Mouse (Mus musculus): ENCODE measurements around the gene Cdk10. TPM values are rescaled to one million over a fixed set of nuclear protein-coding genes. Genes with fewer than 3 reads are reported as not detected.
A peak's percentile ranks its signal among the peaks of the same experiment; 100 is the strongest.
"Not testable (repeated sequence)": the region's sequence is repeated elsewhere in the genome, so short reads cannot be mapped to it uniquely, and the experiment has no call there.

Cdk10 gene
- polyA plus RNA-seq, 1 experiment from 2014 or later: 8.9 TPM

DNA sequence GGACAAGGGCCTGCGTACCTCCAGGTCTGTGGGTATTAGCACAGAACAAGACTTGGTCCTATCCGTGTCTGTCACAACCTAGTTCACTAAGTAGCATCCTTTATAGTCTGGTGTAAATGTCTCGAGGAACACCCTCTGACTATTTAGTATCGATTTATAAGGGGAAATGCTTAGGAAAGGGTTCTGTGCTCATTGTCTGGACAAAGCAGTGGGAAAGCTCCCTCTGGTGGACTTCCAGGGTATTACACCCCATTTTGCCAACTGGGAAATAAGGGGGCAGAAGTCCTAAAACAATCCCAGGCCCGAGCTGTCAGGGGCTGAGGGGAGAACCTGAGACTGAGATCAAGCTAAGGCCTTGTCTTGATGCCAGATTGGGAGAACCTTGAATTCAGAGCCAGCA is 22.4 kb upstream of the Cdk10 start:
- H3K27ac ChIP-seq (replicated peaks): no peak overlapping the region
- no peak overlapping the region for H3K9ac ChIP-seq
- peaks cover 22% of the 10 kb centered on the region for H3K27me3 ChIP-seq
- no peaks in the 10 kb centered on the region for H3K9me3 ChIP-seq (replicated peaks)
- H3K36me3 ChIP-seq (replicated peaks): peaks cover 25% of the 10 kb centered on the region
- no peak overlapping the region for H3K4me3 ChIP-seq (replicated peaks)
- no peak for ATAC-seq (ENCODE audit: insufficient read depth)
- WGBS (ENCODE audit: insufficient replicate concordance): 22% methylated on average over 5 of the region's 5 CpGs
- H3K4me2 ChIP-seq: no peak overlapping the region
- H3K4me1 ChIP-seq (replicated peaks): peaks cover 4% of the 10 kb centered on the region

DNA sequence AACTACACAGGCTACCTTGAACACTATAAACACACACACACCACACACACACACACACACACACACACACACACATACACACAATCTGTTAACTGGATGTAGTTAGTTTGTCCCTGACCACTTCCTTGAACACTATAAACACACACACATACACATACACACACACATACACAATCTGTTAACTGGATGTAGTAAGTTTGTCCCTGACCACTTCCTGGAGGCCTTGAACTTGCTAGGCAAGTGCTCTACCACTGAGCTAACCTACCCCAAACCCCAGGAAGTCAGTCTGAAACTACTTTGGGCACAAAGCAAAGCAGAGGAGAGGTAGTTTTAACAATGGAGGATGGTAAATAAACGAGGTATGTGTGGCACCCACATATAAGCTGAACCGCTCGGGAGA is 21.1 kb upstream of the Cdk10 start:
- WGBS (ENCODE audit: insufficient replicate concordance): 71% methylated on average over 3 of the region's 3 CpGs
- peaks cover 38% of the 10 kb centered on the region for H3K36me3 ChIP-seq (replicated peaks)
- peaks cover 20% of the 10 kb centered on the region for H3K27me3 ChIP-seq
- H3K4me2 ChIP-seq: no peak overlapping the region
- H3K4me1 ChIP-seq (replicated peaks): no peaks in the 10 kb centered on the region
- no peak for ATAC-seq (ENCODE audit: insufficient read depth)
- no peaks in the 10 kb centered on the region for H3K9me3 ChIP-seq (replicated peaks)
- H3K9ac ChIP-seq: no peak overlapping the region
- H3K27ac ChIP-seq (replicated peaks): no peak overlapping the region
- H3K4me3 ChIP-seq (replicated peaks): no peak overlapping the region

DNA sequence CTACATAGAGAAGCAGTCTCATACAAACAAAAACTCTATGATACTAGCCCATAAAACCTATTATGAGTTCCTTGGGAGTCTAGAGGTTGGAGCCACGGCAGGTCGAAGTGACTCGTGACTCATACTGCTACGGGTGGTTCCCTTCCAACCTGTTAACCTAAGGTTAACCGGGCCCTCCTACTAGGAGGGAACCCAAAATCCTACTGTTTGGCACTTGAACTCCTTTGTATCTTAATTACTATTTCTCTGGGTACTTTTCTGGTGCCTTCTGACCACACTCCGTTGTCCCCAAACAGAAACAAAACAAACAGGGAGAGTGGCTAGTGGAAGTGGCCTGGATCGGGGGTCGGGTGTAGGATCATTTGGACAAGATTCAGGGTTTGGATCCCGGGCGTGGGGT is 12.8 kb upstream of the Cdk10 start:
- Histone ChIP-seq H3K27ac (replicated peaks) (peak overlapping the region; percentile 78), H3K36me3 (replicated peaks) (peaks cover 34% of the 10 kb centered on the region), H3K27me3 (peaks cover 8% of the 10 kb centered on the region; the same call in 1 of the 2 replicates), H3K4me2 (peak overlapping the region; percentile 91), H3K4me1 (replicated peaks) (peaks cover 29% of the 10 kb centered on the region), H3K9me3 (replicated peaks) (no peaks in the 10 kb centered on the region), H3K9ac (peak overlapping the region; percentile 90), H3K4me3 (replicated peaks) (peak overlapping the region; percentile 81)
- WGBS (ENCODE audit: insufficient replicate concordance): 18% methylated on average over 10 of the region's 10 CpGs
- no peak for ATAC-seq (ENCODE audit: insufficient read depth)

DNA sequence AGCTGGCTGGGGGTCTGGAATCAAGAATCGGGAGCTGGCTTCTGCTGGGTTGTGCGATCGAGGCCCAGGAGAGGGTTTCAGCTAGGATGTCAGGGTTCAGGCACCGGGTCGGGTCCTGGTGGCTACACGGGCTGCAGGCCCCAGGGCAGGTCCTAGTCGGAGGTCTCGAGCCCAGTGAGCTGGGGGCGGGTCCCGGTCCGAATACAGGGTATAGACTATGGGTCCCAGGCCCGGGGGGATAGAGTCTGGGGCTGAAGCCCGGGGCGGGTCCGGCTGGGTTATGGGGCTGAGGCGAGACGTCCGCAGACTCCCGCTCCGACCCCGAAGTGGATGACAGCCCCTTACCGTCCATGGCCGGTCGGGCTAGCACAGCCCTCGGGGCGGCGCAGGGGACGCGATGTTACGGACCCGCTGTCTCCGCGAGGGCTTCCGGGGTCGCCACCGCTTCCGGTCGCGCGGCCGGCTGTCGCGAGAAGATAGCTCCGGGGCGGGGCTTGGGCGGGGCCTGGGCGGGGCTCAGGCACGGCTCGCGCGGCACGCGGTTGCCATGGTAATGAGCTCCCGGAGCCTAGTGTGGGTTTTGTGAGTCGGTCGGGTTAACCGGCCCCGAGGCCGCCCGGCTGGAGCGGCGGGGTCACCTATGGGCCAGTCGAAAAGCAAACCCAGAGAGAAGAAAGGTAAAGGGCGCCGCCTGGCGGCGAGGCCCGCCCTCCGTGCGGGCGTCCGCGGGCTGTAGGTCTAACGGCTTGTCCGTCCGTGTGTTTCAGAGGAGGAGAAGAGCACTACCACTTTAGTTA is 12.1 kb upstream of the Cdk10 start, which contains the start of the genes Chmp1a and Spata33:
Gene Chmp1a (minus strand): TSS at position 443 of the 797 bp plus-strand sequence.
Gene Spata33 (plus strand): TSS at position 512 of the 797 bp plus-strand sequence.
- no peaks in the 10 kb centered on the region for H3K9me3 ChIP-seq (replicated peaks)
- H3K9ac ChIP-seq: peak within 1 kb of the TSS; percentile 90
- H3K4me2 ChIP-seq: peak within 1 kb of the TSS; percentile 91
- H3K36me3 ChIP-seq (replicated peaks): peaks cover 28% of the 10 kb centered on the region
- ATAC-seq (ENCODE audit: insufficient read depth): peak; percentile 91
- H3K27me3 ChIP-seq: peaks cover 8% of the 10 kb centered on the region; the same call in 1 of the 2 replicates
- H3K4me1 ChIP-seq (replicated peaks): peaks cover 29% of the 10 kb centered on the region
- 1% methylated on average over 74 of the region's 76 CpGs for WGBS (ENCODE audit: insufficient replicate concordance)
- peak within 1 kb of the TSS; percentile 78 for H3K27ac ChIP-seq (replicated peaks)
- peak within 1 kb of the TSS; percentile 81 for H3K4me3 ChIP-seq (replicated peaks)

DNA sequence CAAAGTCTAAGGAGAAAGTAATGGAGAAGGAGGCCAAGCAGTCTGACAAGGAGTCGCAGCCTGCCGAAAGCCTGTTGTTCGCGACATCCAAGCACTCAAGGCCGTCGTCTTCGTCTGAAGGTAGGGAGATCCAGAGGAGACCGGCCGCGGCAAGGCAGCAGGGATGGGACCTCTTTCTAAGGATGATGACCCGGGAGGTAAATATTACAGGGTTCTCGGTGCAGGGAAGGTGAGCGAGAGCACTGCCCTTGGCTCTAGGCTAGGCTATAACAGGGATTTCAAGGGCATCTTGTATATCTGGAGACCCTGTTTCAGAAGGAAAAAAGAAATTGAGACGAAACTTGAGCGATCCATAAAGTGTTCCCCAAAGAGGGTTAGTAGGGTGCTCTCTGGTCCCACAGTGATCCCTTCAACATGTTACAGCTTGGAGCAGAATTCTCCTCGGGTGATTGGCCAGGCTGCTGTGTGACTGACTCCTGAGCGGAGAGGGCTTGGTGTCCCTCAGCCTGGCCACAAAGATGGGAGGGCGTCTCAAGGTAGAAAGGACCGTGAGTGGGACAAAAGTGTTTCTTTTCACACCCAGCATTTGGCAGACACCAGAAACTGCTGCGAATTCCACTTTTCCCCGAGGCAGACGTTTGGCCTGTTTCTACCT is 11.4 kb upstream of the Cdk10 start:
- WGBS (ENCODE audit: insufficient replicate concordance): 23% methylated on average over 22 of the region's 22 CpGs
- H3K9me3 ChIP-seq (replicated peaks): no peaks in the 10 kb centered on the region
- peak; percentile 26 for ATAC-seq (ENCODE audit: insufficient read depth)
- peak overlapping the region; percentile 81 for H3K4me3 ChIP-seq (replicated peaks)
- H3K9ac ChIP-seq: peak overlapping the region; percentile 90
- peaks cover 8% of the 10 kb centered on the region; the same call in 1 of the 2 replicates for H3K27me3 ChIP-seq
- peak overlapping the region; percentile 91 for H3K4me2 ChIP-seq
- H3K27ac ChIP-seq (replicated peaks): peak overlapping the region; percentile 54; the same call in 1 of the 2 replicates
- peaks cover 29% of the 10 kb centered on the region for H3K4me1 ChIP-seq (replicated peaks)
- H3K36me3 ChIP-seq (replicated peaks): peaks cover 21% of the 10 kb centered on the region

DNA sequence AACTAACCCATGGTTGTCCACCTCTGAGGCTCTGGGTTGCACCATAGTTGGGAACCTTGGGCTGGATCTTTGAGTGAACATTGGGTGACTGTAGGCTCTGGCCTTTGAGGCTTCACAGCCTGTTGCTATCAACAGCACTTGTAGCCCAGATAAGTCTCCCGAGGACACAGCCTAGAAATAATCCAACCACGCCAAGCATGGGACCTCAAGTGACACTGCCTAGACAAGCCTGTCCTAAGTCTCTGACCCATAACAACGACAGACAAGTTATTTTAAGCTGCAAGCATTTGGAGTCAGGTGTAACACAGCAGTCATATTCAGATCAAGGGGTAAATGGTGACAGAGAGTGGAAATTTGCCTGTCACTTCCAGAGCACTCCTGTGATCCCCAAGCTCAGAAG is 9.2 kb upstream of the Cdk10 start:
- Histone ChIP-seq H3K9me3 (replicated peaks) (no peaks in the 10 kb centered on the region), H3K27me3 (peaks cover 8% of the 10 kb centered on the region; the same call in 1 of the 2 replicates), H3K4me3 (replicated peaks) (no peak overlapping the region), H3K27ac (replicated peaks) (no peak overlapping the region), H3K4me1 (replicated peaks) (peaks cover 29% of the 10 kb centered on the region), H3K4me2 (no peak overlapping the region), H3K9ac (no peak overlapping the region), H3K36me3 (replicated peaks) (no peaks in the 10 kb centered on the region; the same call in 1 of the 2 replicates)
- 34% methylated on average over 3 of the region's 3 CpGs for WGBS (ENCODE audit: insufficient replicate concordance)
- ATAC-seq (ENCODE audit: insufficient read depth): no peak

DNA sequence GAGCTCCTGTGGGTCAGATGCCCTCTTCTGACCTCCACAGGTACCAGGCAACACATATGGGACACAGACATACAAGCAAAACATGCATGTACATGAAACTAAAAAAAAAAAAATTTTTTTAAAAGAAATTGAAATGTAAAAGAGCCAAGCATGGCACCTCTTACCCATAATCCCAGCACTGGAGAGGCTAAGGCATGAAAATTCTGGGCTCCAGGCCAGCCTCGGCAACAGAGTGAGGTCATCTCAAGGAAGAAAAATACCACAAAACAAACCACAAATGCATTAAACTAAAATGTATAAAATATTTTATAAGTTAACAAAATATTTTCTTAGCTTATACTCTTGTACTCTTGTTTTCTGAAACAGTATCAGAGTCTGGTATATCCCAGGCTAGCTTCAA is 3.7 kb upstream of the Cdk10 start:
- 64% methylated on average over 1 of the region's 1 CpGs for WGBS (ENCODE audit: insufficient replicate concordance)
- no peaks in the 10 kb centered on the region for H3K27me3 ChIP-seq
- ATAC-seq (ENCODE audit: insufficient read depth): no peak
- H3K4me1 ChIP-seq (replicated peaks): peaks cover 18% of the 10 kb centered on the region
- H3K36me3 ChIP-seq (replicated peaks): no peaks in the 10 kb centered on the region
- no peak overlapping the region for H3K4me2 ChIP-seq
- no peaks in the 10 kb centered on the region for H3K9me3 ChIP-seq (replicated peaks)
- no peak overlapping the region for H3K27ac ChIP-seq (replicated peaks)
- H3K9ac ChIP-seq: no peak overlapping the region
- H3K4me3 ChIP-seq (replicated peaks): no peak overlapping the region

DNA sequence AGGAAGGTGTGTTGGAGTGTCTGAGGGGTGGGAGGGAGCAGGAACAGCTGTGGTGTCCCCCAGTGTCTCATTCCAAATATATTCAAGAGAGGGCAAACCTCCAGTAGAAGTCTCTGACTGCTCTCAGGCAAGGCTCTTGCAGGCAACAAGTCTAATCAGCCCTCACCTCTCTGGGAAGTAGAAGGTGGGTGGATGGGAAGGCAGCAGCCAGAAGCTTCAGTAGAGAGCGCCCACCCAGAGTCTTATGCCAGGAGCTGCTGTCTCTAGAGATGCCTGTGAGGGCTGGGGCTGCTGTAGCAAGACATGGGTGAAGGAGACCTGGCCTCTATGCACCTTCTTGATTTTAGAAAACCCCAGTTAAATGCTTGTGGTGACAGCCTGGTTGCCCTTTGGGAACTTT is 3.8 kb downstream of the Cdk10 start:
- Histone ChIP-seq H3K27me3 (peaks cover 6% of the 10 kb centered on the region), H3K4me3 (replicated peaks) (no peak overlapping the region), H3K4me2 (no peak overlapping the region), H3K27ac (replicated peaks) (no peak overlapping the region), H3K9ac (no peak overlapping the region), H3K4me1 (replicated peaks) (peaks cover 18% of the 10 kb centered on the region), H3K36me3 (replicated peaks) (0 out of 2 replicates have a peak, but pooled peaks cover 8% of the 10 kb centered on the region), H3K9me3 (replicated peaks) (no peaks in the 10 kb centered on the region)
- no peak for ATAC-seq (ENCODE audit: insufficient read depth)
- whole genome bisulfite sequencing (ENCODE audit: insufficient replicate concordance): 76% methylated on average over 1 of the region's 1 CpGs

DNA sequence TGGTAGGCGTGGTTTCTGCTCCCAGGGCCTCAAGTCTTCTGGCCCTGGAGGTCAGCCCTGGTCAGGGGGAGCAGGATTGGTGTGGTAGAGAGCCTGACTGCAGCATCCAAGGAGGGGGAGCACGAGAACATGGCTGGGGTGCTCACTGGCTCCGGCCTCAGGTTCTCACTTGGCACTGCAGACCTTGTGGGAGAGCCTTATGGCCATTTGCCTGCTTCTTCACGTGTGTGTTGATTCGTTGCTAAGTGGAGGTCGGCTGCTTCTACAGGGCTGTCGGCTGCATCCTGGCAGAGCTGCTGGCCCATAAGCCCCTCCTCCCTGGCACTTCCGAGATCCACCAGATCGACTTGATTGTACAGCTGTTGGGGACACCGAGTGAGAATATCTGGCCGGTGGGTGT is 5.7 kb downstream of the Cdk10 start:
- WGBS (ENCODE audit: insufficient replicate concordance): 72% methylated on average over 11 of the region's 11 CpGs

DNA sequence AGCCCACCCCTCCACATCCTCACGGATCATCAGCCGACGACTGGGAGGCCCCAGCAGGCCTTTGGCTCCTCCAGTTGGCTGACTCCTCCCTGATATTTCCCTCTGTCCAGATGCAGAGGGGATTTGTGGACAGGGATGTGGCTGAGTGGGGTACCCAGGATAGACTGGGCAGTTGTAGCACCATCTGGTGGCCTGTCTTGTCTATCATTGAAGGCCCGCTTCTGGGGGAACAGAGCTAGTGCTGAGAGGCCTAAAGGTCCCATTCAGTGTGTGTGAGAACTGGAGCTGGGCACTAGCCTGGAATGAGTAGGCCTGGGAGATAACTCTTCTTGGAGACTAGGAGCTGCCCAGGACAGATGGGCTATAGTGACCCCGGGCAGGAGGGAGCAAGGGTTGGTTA is 7.1 kb downstream of the Cdk10 start:
- Histone ChIP-seq H3K27me3 (peaks cover 40% of the 10 kb centered on the region), H3K9me3 (replicated peaks) (no peaks in the 10 kb centered on the region), H3K4me1 (replicated peaks) (peaks cover 21% of the 10 kb centered on the region), H3K4me3 (replicated peaks) (no peak overlapping the region), H3K9ac (no peak overlapping the region), H3K4me2 (no peak overlapping the region), H3K27ac (replicated peaks) (no peak overlapping the region), H3K36me3 (replicated peaks) (0 out of 2 replicates have a peak, but pooled peaks cover 8% of the 10 kb centered on the region)
- WGBS (ENCODE audit: insufficient replicate concordance): 63% methylated on average over 5 of the region's 5 CpGs
- no peak for ATAC-seq (ENCODE audit: insufficient read depth)

More for the DNA sequence above, 5.7 kb downstream of the Cdk10 start:
- H3K9ac ChIP-seq; H3K4me2 ChIP-seq; H3K36me3 ChIP-seq (replicated peaks); H3K27ac ChIP-seq (replicated peaks); H3K9me3 ChIP-seq (replicated peaks); ATAC-seq (ENCODE audit: insufficient read depth); H3K4me3 ChIP-seq (replicated peaks): not testable (repeated sequence)
- peaks cover 11% of the 10 kb centered on the region for H3K4me1 ChIP-seq (replicated peaks)
- H3K27me3 ChIP-seq: peaks cover 25% of the 10 kb centered on the region

DNA sequence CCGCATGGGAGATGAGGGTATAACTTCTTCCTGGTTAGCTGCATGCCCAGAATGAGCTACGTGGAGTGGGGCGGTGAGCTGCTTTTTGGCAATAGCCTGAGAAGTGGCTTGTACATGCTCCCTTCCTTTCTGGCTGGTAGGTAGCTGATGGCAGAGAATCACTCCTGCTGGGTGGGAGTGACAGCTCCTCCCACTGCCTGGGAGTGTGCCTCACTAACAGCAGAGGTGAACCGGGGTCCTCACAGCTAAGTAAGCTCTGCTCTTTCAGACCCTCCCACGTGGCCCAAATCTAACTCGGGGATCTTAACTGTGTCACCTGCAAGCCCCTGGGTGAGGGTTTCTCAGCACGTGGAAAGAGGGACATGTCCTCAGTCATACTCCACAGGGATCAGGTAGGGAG is 7.9 kb downstream of the Cdk10 start:
- 44% methylated on average over 7 of the region's 7 CpGs for WGBS (ENCODE audit: insufficient replicate concordance)
- no peak overlapping the region for H3K4me3 ChIP-seq (replicated peaks)
- H3K4me2 ChIP-seq: no peak overlapping the region
- H3K27me3 ChIP-seq: peaks cover 42% of the 10 kb centered on the region
- H3K36me3 ChIP-seq (replicated peaks): 0 out of 2 replicates have a peak, but pooled peaks cover 3% of the 10 kb centered on the region
- no peak overlapping the region for H3K9ac ChIP-seq
- ATAC-seq (ENCODE audit: insufficient read depth): no peak
- H3K9me3 ChIP-seq (replicated peaks): no peaks in the 10 kb centered on the region
- H3K4me1 ChIP-seq (replicated peaks): peaks cover 22% of the 10 kb centered on the region
- no peak overlapping the region for H3K27ac ChIP-seq (replicated peaks)

Data from liver, embryonic 15.5 days (tissue).